Mouse (Mus musculus): ENCODE results near the gene Vmn2r-ps159. TPM values are rescaled to one million over a fixed set of nuclear protein-coding genes. Genes with fewer than 3 reads are reported as not detected.

The Vmn2r-ps159 gene
- total RNA-seq, 1 experiment: not detected

Other genes with a start within 250 kb of the Vmn2r-ps159 start
- 83.4 and 131 TPM in 2 replicates for gene 9430015G10Rik, start 221.1 kb upstream of the Vmn2r-ps159 start, total RNA-seq (2012; rRNA removed)
- gene Rnf223, start 200.6 kb upstream of the Vmn2r-ps159 start, total RNA-seq (2012; rRNA removed): 1.7 and 2.2 TPM in 2 replicates
- gene Agrn, start 133.6 kb upstream of the Vmn2r-ps159 start, total RNA-seq (2012; rRNA removed): 214 and 296 TPM in 2 replicates
- 0.67 and 0.79 TPM in 2 replicates for gene Isg15, start 130.3 kb upstream of the Vmn2r-ps159 start, total RNA-seq (2012; rRNA removed)
- 0.21 and 0.27 TPM in 2 replicates for gene AW011738, start 127.8 kb upstream of the Vmn2r-ps159 start, total RNA-seq (2012; rRNA removed)
- gene Perm1, start 115.2 kb upstream of the Vmn2r-ps159 start, total RNA-seq (2012; rRNA removed): 0.16 and 0.18 TPM in 2 replicates
- gene Plekhn1, start 96.2 kb upstream of the Vmn2r-ps159 start, total RNA-seq (2012; rRNA removed): 15.2 and 31.2 TPM in 2 replicates
- 108 and 147 TPM in 2 replicates for gene Noc2l, start 95.1 kb upstream of the Vmn2r-ps159 start, total RNA-seq (2012; rRNA removed)
- gene Samd11, start 75.4 kb upstream of the Vmn2r-ps159 start, total RNA-seq (2012; rRNA removed): 1.4 and 2.3 TPM in 2 replicates

Measured in ES-E14 (cell line).